In genomic region chr9:59945241-59945640, GRCm38 (mm10) we compare ENCODE assay signal across 36 mouse cellular contexts. TPM values are rescaled to one million over a fixed set of nuclear protein-coding genes. Genes with fewer than 3 reads are reported as not detected.
DNase-seq lines count a peak whose midpoint lies in the region; ATAC-seq and TF ChIP-seq lines count a peak whose summit lies in the region.
"Had no signal": no experiment of that assay in that cellular context is flagged by ENCODE, and none has a peak within 500 bp of the region (broad histone marks: within the 10 kb centered on the region; RNA-seq: fewer than 3 reads in every experiment).

No protein-coding gene starts in this region.

- no peak for TF ChIP-seq CTCF in gastrocnemius, adult 2 months (IDR thresholded peaks at IDR 0.05)
- TF ChIP-seq CTCF in intestine, postnatal 0 days (IDR thresholded peaks at IDR 0.05; ENCODE audit: low read depth), result no peak

- no peak overlapping the region for H3K4me3 ChIP-seq in gastrocnemius, adult 2 months
- H3K4me3 ChIP-seq in intestine, postnatal 0 days (ENCODE audit: low read depth, low read length), result no peak overlapping the region
- H3K4me3 ChIP-seq in intestine, embryonic 15.5 days (replicated peaks), result no peak overlapping the region
- H3K4me3 ChIP-seq: embryonic facial prominence, embryonic 12.5 days; embryonic facial prominence, embryonic 15.5 days; heart, adult 2 months had no signal

- intact Hi-C loops in gastrocnemius, adult 2 months (cut with DNase I), result no loop called here

- no peaks in the 10 kb centered on the region for H3K36me3 ChIP-seq in intestine, postnatal 0 days (ENCODE audit: control insufficient read depth, insufficient read depth)
- no peaks in the 10 kb centered on the region for H3K36me3 ChIP-seq in intestine, embryonic 15.5 days
- H3K36me3 ChIP-seq: embryonic facial prominence, embryonic 12.5 days; embryonic facial prominence, embryonic 15.5 days; G1E had no signal

- H3K4me1 ChIP-seq in intestine, postnatal 0 days (replicated peaks; ENCODE audit: control insufficient read depth, insufficient read depth, low read length), result peaks cover 8% of the 10 kb centered on the region; the same call in 1 of the 2 replicates
- H3K4me1 ChIP-seq in intestine, embryonic 15.5 days (replicated peaks), result peaks cover 17% of the 10 kb centered on the region
- H3K4me1 ChIP-seq: embryonic facial prominence, embryonic 15.5 days had no signal

- no peak overlapping the region for H3K27ac ChIP-seq in gastrocnemius, adult 2 months
- no peak overlapping the region for H3K27ac ChIP-seq in intestine, postnatal 0 days (ENCODE audit: low read depth, low read length)
- H3K27ac ChIP-seq in intestine, embryonic 15.5 days, result no peak overlapping the region
- H3K27ac ChIP-seq: embryonic facial prominence, embryonic 12.5 days; embryonic facial prominence, embryonic 15.5 days; heart, adult 2 months; hindbrain, embryonic 14.5 days; hindbrain, postnatal 0 days had no signal

- H3K27me3 ChIP-seq in intestine, postnatal 0 days (replicated peaks; ENCODE audit: control insufficient read depth, insufficient read depth, low read length), result no peaks in the 10 kb centered on the region
- no peaks in the 10 kb centered on the region for H3K27me3 ChIP-seq in intestine, embryonic 15.5 days (replicated peaks)
- H3K27me3 ChIP-seq: CH12.LX; embryonic facial prominence, embryonic 12.5 days; embryonic facial prominence, embryonic 15.5 days; Patski had no signal

- ATAC-seq in intestine, postnatal 0 days, result no peak
- ATAC-seq in intestine, embryonic 15.5 days, result no peak
- ATAC-seq: forebrain, embryonic 14.5 days; forebrain, postnatal 0 days; hindbrain, postnatal 0 days; inflammation-experienced regulatory T-cells, adult 6 months; Patski had no signal

- WGBS in intestine, postnatal 0 days, result 50% methylated on average over 3 of the region's 3 CpGs
- 74% methylated on average over 3 of the region's 3 CpGs for WGBS in intestine, embryonic 15.5 days

- H3K9ac ChIP-seq in intestine, postnatal 0 days (ENCODE audit: low read depth, low read length), result no peak overlapping the region
- H3K9ac ChIP-seq in intestine, embryonic 15.5 days, result no peak overlapping the region
- H3K9ac ChIP-seq: embryonic facial prominence, embryonic 12.5 days; embryonic facial prominence, embryonic 15.5 days; forebrain, postnatal 0 days; hindbrain, embryonic 14.5 days had no signal

- H3K9me3 ChIP-seq in intestine, postnatal 0 days (ENCODE audit: control insufficient read depth), result no peaks in the 10 kb centered on the region
- H3K9me3 ChIP-seq in intestine, embryonic 15.5 days, result no peaks in the 10 kb centered on the region
- H3K9me3 ChIP-seq: embryonic facial prominence, embryonic 12.5 days; embryonic facial prominence, embryonic 15.5 days; G1E had no signal

- H3K4me2 ChIP-seq in intestine, postnatal 0 days (replicated peaks; ENCODE audit: low read depth), result peak overlapping the region; percentile 57
- no peak overlapping the region for H3K4me2 ChIP-seq in intestine, embryonic 15.5 days (replicated peaks)
- H3K4me2 ChIP-seq: embryonic facial prominence, embryonic 12.5 days; embryonic facial prominence, embryonic 15.5 days; heart, embryonic 11.5 days; hindbrain, embryonic 14.5 days had no signal

- DNase-seq in gastrocnemius, adult 2 months, result peak; percentile 62
- DNase-seq in gastrocnemius, postnatal 10 days, result no peak
- DNase-seq in testis, postnatal 10 days (ENCODE audit: low spot score), result peak; percentile 30
- DNase-seq in testis, postnatal 14 days (ENCODE audit: low spot score), result no peak
- DNase-seq: adrenal gland, postnatal 14 days; B cell, adult 2 months; cerebellum, adult 11 months; cerebellum, adult 2 months; cerebellum, adult 9-11 months; cerebellum, postnatal 25 days; forebrain, postnatal 0 days; gastrocnemius, postnatal 25 days; heart, adult 2 months; heart, postnatal 36 days; kidney, adult 11 months had no signal

RNA-seq across cellular contexts. Expression of gene Nr2e3, which starts 15.2 kb away (rescaled TPM):
- not detected for total RNA-seq in gastrocnemius, adult 2 months (2021)
- total RNA-seq in gastrocnemius, postnatal 10 days (2021), result not detected
- polyA plus RNA-seq in intestine, postnatal 0 days (2015; fragmentation: Nextera tagmentation; extraction: Ambion mirVana), result 42.0 and 48.5 TPM in 2 replicates
- polyA plus RNA-seq in intestine, embryonic 15.5 days (2015; fragmentation: Nextera tagmentation; extraction: Ambion mirVana), result 8.0 and 9.0 TPM in 2 replicates
- total RNA-seq: adrenal gland, adult 18-20 months; adrenal gland, postnatal 14 days; adrenal gland, postnatal 4 days; common myeloid progenitor, adult 5-6 weeks; gastrocnemius, postnatal 25 days; heart, adult 2 months; heart, postnatal 36 days; hindbrain, postnatal 0 days had no signal
- polyA plus RNA-seq: cerebellum, adult 2 months; forebrain, embryonic 11.5 days; forebrain, embryonic 14.5 days; forebrain, postnatal 0 days; frontal cortex, adult 2 months; G1E; gonadal fat pad, adult 2 months; heart, adult 2 months; heart, embryonic 11.5 days; heart, embryonic 14.5 days; heart, postnatal 0 days; hindbrain, embryonic 11.5 days; hindbrain, embryonic 14.5 days; hindbrain, postnatal 0 days; inflammation-experienced regulatory T-cells, adult 6 months; Patski had no signal

Comparison
In these comparisons a context has a peak if more than half of its experiments do, and no peak if none do; other contexts are left out.
1. DNase-seq: peak in gastrocnemius, adult 2 months (single experiment) and testis, postnatal 10 days (single experiment); none in gastrocnemius, postnatal 10 days (single experiment) and testis, postnatal 14 days (single experiment).